Mouse (Mus musculus): ENCODE results near the gene Alox5.

The Alox5 gene

DNA sequence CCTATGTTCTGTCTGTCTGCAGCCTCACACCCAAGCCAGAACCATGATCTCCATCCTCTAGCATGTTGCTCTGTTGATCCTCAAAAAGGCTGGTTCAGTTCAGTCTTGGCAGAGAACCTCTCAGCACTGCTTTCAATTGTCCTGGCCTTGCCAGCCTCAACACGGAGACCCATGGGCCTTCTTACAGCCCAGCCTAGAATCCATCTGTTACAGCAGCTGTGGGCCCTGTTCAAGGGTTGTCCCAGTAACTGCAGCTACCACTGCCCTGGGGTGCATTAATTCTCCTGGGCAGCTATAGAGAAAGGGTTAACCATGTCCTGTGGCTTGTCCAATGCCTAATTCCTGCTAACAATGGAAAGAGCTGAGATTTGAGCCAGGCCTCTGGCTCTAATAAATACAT is 42.5 kb downstream of the Alox5 start:
- in situ Hi-C loops (cut with MboI; ENCODE audit: low sequenced_read_pairs): no loop called here

DNA sequence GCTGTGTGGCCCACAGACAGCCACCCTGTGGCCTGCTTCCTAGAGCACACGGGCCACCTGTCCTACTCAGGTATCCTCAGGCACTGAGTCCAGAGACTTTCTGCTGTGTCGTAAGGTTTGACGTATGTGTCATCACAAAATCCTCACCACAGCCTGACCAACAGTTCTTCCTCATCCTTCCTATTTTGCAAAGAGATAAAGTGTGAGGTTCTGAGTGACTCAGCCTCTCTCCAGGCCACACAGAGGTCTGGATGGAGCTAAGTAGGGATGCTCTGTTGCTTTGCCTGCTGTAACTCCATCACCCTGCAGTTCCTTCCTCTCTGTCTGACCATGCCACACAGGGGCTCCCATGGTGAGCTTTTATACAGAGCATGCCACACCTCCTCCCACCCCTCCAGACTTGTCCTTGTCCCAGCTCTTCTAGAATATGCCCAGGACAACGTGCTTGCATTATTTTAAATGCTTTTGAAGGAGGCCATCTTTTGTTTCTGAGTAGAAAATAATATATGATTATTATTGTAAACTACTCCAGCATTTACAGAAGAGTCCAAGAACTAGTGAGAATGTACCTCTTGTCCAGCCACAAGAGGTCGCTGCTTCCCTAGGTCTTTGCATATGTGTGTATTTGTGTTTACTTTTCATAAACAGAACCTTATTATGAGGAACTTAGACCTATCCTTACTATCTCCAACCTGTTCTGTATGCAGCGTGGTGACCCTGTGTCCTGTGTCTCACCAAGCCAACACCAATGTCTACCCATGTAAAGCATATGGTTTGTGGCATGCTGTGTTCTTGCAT is 43.3 kb downstream of the Alox5 start:
- in situ Hi-C loops (cut with MboI; ENCODE audit: low sequenced_read_pairs): no loop called here

GRCm38 (mm10) chr6:116416000-116416552 is 44.9 kb downstream of the Alox5 start:
- in situ Hi-C loops (cut with MboI; ENCODE audit: low sequenced_read_pairs): no loop called here

DNA sequence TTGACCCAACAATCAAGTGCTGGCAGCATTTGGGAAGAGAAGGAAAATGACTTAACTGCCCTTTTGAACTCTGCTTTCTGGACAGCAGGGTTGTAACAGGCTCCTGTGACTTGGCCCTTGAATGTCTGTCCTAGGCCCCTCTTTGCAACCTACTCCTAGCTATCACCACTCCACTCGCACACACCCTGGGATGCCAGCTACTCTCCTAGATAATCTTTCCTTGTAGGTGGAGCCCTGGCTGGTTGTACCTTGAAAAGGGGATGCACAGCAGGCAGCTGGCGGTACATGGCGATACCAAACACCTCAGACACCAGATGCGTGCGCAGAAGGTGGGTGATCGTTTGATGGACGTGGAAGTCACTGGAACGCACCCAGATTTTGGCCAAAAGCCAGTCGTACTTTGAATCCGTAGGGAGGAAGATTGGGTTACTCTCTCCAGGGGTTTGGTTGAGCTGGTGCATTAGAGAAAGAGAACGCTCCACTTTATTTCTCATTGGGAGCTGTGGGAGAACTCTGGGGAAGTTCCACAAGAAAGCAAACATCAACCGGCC is 45.8 kb downstream of the Alox5 start:
- in situ Hi-C loops (cut with MboI; ENCODE audit: low sequenced_read_pairs): no loop called here

DNA sequence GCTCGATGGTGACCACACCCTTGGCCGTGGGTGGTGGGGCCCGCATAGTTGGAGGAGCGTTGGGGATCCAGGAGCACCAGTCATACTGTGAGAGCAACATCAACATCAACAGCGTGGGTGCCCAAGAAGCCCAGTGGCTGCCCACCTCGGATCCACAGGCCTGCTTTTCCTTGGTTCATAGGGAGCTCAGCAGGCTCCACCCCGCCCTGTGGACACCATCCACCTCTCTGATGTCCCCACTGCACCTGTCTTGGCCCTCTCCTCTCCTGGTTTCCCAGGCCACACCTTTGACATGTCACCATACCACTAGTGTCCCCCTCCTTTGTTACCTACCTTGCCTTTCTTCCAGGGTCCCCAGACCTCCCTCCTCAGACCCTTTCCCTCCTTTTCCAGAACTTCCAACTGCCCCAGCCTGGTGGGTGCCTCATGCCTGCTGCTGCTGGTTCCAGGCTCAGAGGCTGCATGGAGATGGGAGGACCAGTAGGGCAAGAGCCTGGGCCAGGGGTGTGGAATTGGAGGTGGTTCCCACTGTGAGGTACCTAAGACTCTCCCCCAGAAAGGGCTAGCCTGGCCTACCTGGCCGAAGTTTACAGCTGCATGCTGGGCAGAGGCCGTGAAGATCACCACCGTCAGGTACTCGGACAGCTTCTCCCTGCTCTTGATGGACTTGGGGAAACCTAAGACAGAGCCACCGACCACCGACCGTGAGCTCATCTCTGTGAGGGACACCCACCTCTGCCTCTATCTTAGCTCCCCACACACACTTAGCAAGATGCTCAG is 48.2 kb downstream of the Alox5 start:
- in situ Hi-C loops (cut with MboI; ENCODE audit: low sequenced_read_pairs): no loop called here

- in situ Hi-C loops (cut with MboI; ENCODE audit: low sequenced_read_pairs): no loop called here
Measured at GRCm38 (mm10) chr6:116411716-116412115, 49.3 kb downstream of the Alox5 start.

DNA sequence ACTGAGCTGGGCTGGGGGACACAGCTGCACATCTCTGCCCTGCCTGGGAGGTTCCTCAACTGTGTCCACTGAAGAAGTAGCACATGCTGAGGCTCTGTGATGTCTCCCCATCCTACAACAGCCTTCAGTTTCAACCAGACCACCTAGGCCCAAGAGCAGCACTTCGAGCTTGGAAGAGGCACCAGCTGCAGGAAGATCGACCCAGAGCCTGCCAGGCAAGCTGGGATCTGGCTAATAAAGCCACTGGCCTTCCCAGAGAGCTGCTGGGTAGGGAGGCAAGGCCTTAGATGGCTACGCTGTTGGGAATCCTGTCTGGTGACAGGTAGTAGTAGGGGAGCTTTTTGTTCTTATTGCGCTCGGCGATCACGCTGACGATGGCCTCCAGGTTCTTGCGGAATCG is 50.5 kb downstream of the Alox5 start:
- in situ Hi-C loops (cut with MboI; ENCODE audit: low sequenced_read_pairs): no loop called here

- in situ Hi-C loops (cut with MboI; ENCODE audit: low sequenced_read_pairs): no loop called here
Measured at GRCm38 (mm10) chr6:116407956-116408657, 52.9 kb downstream of the Alox5 start.

DNA sequence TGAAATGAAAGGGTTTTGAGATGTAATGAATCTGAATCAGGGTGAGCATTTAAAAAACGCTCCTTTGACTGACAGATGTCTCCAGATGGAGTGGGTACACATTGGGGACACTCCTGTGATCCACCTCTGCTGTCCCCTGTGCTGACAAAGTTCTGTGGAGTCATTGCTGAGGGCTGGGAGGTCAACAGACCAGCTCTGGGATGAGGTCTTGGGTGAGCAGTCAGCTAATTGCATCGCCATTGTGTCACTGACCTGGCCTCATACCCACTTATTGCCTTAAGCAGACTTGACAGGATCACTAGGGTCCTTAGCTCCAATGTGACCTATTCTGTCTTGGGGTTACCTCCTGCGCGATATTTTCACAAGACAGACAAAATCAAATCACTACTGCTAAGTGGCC is 53.8 kb downstream of the Alox5 start:
- in situ Hi-C loops (cut with MboI; ENCODE audit: low sequenced_read_pairs): no loop called here

GRCm38 (mm10) chr6:116406680-116407079 is 54.3 kb downstream of the Alox5 start:
- in situ Hi-C loops (cut with MboI; ENCODE audit: low sequenced_read_pairs): no loop called here

DNA sequence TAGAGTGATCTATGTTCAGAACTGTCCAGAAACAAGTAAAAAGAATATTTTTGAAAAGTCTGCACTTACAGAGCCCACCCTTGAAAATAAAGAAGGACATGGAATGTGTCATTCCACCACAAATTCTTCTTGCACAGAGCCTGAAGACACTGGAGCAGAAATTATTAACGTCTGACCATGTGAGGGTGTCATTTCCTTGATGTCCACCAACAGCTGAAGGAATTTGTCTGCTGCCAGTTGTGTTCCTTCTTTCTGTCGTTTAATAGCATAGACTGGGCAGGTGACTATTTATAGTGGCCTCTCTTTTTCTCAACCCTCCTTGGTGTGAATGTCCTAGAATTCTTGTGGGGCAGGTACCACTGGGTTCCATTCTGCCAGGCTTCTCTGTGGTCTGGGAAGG is 54.8 kb downstream of the Alox5 start:
- in situ Hi-C loops (cut with MboI; ENCODE audit: low sequenced_read_pairs): no loop called here

- in situ Hi-C loops (cut with MboI; ENCODE audit: low sequenced_read_pairs): no loop called here
Measured at GRCm38 (mm10) chr6:116405715-116406114, 55.3 kb downstream of the Alox5 start.

DNA sequence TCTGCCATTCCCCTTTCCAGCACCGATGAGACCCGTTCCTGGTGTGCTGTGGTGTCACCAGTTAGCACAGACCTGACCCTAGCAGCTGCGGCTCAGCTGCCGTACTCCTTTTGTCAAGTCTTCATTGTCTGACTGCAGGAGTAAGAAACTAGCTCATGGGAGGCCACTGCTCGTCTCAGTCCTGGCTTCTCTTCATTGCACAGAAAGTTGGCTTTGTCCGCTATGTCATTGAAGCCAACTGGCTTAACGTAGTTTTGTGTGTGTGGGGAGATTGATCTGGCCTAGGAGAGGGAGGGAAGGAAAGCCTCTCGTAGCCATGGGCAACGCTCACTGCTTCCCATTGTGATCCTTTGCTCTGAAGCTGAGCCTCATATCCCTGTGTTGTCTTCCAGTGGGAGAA is 55.7 kb downstream of the Alox5 start:
- in situ Hi-C loops (cut with MboI; ENCODE audit: low sequenced_read_pairs): no loop called here

DNA sequence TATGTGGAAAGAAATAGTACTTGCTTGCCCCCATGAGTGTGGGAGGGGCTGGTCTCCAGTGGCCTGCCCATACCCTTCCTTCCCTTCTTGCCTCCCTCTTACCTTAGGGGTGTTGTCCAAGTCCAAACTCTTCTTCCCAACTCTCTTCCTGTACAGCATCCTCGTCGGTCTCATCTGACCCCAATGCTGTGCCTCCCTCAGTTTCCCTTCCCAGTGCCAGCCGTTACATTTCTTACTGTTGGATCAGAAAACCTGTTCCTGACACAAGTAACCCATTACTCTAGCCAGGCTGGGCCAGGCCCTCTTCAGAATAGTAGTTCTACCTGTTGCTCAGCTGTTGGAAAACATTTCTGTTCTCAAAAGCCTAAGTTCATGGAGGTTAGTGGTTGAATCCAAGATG is 58.6 kb downstream of the Alox5 start:
- in situ Hi-C loops (cut with MboI; ENCODE audit: low sequenced_read_pairs): no loop called here

DNA sequence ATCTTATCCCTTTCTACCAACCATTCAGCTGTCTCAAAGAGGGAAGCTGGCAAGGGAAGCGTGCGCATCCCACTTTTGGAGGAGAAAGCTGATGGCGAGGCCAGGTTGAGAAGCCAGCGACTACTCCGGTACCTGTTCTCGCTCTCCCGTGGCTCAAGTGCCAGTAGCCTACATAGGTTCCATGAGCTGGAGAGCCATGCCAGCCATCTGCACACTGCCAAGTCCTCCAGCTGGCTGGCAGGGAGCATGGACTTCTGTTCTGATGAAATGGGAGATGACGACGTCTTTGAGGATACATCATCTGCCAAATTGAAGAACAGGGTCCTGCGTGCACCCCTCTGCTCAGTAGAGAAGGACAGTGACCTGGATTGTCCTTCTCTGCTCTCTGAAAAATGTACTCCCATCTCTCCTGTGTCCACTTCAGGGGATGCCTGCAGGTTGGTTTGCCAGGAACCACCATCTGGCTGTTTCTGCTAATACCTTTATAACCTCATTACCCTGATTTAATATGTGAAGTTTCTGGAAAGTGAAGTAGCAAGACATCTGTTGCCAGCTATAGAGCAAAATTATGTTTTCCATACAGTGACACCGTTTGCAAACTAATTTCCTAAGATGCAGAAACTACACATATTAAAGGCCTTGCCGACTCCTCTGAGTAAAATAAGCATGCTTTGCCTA is 59.1 kb downstream of the Alox5 start:
- in situ Hi-C loops (cut with MboI; ENCODE audit: low sequenced_read_pairs): no loop called here

DNA sequence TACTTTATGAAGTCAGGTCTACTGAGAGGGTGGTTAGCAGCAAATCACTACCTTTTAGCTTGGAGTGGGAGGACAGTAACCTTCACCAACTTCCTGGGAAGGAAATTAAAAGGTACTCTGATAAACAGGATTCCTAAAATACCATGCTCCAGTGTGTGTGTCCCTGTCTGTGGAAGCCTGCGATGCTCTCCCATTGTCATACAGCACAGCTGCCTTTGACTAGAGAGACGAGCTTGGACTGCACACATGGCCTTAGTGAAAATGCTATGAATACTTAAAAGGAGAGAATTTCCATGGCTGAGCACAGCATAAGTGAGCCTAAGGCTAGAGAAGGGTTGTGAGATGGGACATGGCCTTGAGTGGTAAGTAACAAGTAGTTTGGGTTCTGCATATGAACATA is 62.8 kb downstream of the Alox5 start:
- in situ Hi-C loops (cut with MboI; ENCODE audit: low sequenced_read_pairs): no loop called here

GRCm38 (mm10) chr6:116397621-116398020 is 63.4 kb downstream of the Alox5 start:
- in situ Hi-C loops (cut with MboI; ENCODE audit: low sequenced_read_pairs): no loop called here

GRCm38 (mm10) chr6:116394916-116395648 is 65.9 kb downstream of the Alox5 start:
- in situ Hi-C loops (cut with MboI; ENCODE audit: low sequenced_read_pairs): no loop called here

GRCm38 (mm10) chr6:116389481-116389880 is 71.5 kb downstream of the Alox5 start:
- in situ Hi-C loops (cut with MboI; ENCODE audit: low sequenced_read_pairs): no loop called here

GRCm38 (mm10) chr6:116388068-116388467 is 72.9 kb downstream of the Alox5 start:
- in situ Hi-C loops (cut with MboI; ENCODE audit: low sequenced_read_pairs): no loop called here
